Mouse (Mus musculus): ENCODE measurements around the gene Myh6.
"Not testable (repeated sequence)": the region's sequence is repeated elsewhere in the genome, so short reads cannot be mapped to it uniquely, and the experiment has no call there.

Gene Myh6

DNA sequence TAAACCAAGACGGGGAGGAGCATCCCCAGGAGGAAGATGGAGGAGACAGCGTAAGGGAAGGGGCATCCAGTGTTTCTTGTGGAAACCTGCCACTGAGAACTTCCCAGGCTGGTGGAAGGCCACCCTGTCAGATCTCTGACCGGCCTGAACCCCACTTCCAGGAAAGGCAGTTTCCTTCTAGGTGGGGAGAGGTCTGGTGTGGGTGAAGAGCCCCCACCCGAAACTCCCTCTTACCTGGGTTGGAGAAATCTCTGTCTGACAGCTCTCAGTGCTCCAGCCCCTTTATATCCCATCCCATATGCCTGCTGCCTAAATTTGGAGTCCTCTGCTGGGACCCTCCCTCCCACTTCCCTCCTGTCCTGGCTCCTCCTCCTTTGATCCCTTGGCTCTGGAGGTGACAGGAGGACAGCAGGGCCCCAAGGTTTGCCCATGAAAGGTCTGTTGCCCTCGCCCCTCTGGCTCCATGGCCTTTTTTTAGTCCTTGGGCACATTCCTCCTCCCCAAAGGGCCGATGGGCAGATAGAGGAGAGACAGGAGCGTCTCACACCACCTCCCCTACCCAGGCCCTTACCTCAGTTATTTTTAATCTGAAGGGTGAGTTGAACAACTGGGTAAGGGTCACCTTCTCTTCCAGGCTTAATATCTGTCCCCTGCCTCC lies at the start of gene Myh6:
Gene Myh6 (minus strand): TSS at position 608 of the 658 bp plus-strand sequence.
- in situ Hi-C loops (cut with MboI; ENCODE audit: unreplicated experiment in 2 of 2): no loop called here

DNA sequence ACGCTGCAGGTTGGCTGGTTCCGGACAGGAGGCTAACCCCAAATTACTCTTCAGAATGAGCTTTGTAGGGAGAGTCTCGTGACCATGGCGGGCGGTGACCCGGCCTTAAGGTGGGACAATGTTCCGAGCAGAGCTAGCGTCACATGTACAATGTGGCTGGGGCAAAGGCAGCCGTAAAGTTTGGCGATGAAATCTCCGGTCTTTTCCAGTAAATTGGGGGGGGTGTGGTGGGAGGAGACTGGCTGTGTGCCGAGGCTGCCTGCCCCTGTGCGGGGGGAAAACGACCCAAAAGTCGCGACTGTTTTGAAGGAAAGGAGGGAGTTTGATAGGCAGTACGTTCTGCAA lies 49.0 kb upstream of the Myh6 start:
- in situ Hi-C loops (cut with MboI; ENCODE audit: unreplicated experiment in 2 of 2): loop anchor here (10.0 kb wide), 3 partner anchors 79 to 301 kb away; partner anchors contain the start of genes Cebpe (in 1 of the 2), Pabpn1 (in 1 of the 2), Thtpa (in 1 of the 2) and Zfhx2 (in 1 of the 2)

DNA sequence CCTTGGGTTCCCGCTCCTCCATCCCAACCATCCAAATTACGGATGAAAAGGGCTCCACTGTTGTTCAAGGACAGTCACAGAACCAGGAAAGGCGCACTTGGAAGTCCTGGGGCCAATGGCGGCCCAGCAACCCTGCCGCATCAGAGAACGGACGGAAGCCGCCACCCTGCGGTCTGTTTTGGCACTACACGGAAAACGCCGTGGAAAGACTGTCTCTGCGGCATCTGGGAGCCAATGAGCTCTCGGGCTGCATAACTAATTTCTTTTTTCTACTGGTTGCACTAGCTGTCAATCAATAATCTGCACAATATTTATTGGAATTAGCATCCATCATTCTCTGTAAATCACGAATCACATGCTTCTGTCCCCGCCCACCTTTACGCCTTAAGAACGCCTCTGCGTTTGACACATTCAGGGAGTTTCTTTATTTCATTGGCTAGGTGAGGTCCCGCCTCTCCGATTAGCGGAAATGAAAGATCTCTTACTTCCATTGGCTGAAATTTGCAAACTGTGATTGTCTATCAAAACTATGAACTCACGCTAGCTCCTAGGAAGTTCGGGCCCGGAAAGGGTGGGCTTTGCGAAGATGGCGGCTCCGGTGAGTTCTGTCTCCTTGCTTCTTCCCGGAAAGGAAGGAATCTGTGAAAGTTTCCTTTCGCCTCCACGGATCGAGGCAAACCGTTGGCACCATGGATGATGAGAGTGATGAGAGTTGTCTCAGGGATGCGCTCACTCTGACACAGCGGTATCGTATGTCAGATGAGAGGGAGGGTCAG lies 48.5 kb upstream of the Myh6 start, which contains the start of gene Ngdn:
Gene Ngdn (plus strand): TSS at position 464 of the 776 bp plus-strand sequence.
- in situ Hi-C loops (cut with MboI; ENCODE audit: unreplicated experiment in 2 of 2): loop anchor here (5.0 to 10.0 kb wide), 5 partner anchors 80 to 300 kb away; partner anchors contain the start of genes Cebpe (in 1 of the 2), Pabpn1 (in 1 of the 2), Thtpa (in 1 of the 2) and Zfhx2 (in 1 of the 2)

DNA sequence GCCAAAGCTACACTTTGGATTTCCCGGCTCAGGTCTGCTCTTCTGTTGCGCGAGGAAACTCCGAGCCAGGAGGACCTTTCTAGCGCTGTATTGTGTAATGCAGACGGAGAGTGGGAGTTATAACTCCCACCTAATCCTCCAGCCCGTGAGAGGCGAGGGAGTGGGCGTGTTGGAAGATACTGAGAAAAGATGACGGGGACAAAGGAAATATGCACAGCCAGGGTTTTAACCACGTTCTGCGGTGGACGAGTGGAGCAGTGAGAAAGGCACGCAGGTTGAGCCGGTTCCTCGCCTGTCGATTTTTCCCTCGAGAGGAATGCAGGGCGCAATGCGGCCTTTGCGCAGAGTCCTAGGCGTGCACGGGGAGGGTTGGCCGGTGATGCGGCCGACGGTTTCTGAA lies 47.9 kb upstream of the Myh6 start:
- in situ Hi-C loops (cut with MboI; ENCODE audit: unreplicated experiment in 2 of 2): loop anchor here (5.0 to 10.0 kb wide), 5 partner anchors 80 to 300 kb away; partner anchors contain the start of genes Cebpe (in 1 of the 2), Pabpn1 (in 1 of the 2), Thtpa (in 1 of the 2) and Zfhx2 (in 1 of the 2)

DNA sequence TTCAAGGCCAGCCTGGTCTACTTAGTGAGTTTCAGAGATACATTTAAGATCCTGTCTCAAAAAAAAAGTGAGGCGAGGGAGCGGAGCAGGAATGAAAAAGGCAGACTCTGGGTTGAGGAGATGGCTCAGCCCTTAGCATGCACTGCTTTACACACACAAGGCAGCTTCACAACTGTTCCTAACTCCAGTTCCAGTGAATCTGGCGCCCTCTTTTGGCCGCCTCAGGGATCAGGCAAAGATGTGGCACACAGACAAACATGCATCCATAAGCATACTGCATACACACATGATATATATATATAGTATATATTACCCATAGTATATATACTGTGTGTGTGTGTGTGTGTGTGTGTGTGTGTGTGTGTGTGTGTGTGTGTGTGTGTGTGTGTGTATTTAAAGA lies 44.4 kb upstream of the Myh6 start:
- in situ Hi-C loops (cut with MboI; ENCODE audit: unreplicated experiment in 2 of 2): loop anchor here (5.0 to 10.0 kb wide), 5 partner anchors 84 to 296 kb away; partner anchors contain the start of genes Cebpe (in 1 of the 2), Pabpn1 (in 1 of the 2), Thtpa (in 1 of the 2) and Zfhx2 (in 1 of the 2)

DNA sequence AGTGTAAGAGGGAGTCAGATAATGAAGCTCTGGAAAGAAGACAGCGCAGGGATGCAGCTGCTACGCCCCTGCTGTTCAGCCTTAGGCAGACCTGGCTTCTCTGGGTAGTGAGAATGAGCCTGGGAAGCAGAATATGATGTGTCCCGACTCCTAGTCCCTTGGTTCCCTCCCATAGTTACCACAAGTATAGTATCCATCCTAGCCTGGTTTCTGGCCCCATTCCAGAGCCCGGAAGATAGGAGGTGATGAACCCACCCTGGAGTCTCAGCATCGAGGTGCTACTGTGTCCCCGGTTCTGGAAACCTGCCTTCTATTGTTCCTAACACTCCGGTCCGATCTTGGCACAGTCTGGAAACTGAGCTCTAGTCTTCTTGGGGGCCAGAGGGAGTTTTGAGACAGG lies 41.7 kb upstream of the Myh6 start:
- in situ Hi-C loops (cut with MboI; ENCODE audit: unreplicated experiment in 2 of 2): no loop called here

DNA sequence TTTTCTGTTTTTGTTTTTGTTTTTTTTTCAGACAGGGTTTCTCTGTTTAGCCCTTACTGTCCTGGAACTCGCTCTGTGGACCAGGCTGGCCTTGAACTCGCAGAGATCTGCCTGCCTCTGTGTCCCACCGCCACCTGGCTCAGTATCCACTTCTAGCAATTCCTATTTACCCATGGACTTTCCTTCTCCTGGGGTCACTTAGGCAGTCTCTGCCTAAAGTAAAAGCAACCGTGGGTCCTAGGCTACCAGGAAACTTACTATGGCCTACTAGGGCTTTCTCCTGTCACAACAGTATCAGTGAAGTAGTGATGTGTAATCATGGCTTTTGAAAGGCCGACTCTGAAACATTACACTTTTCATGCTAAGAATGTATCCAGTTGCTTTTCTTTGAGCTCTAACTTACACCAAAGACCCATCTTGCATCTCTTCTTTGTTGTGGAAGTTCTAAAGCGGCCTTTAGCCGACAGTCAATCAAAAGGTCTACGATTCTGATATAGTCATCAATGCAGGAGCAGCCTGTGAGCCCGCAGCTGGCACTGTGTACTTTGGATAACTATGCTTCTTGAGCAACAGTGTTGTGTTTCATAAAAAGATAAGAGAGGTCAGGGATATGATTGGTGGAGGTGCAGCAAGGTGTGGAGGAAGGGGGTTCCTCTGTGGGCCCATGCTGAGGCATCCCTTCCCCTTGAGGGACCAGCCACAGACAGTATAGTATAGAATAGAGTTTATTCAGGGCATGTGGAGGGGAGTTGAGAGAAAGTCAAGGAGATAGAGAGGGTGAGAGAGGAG lies 40.6 kb upstream of the Myh6 start:
- in situ Hi-C loops (cut with MboI; ENCODE audit: unreplicated experiment in 2 of 2): no loop called here

DNA sequence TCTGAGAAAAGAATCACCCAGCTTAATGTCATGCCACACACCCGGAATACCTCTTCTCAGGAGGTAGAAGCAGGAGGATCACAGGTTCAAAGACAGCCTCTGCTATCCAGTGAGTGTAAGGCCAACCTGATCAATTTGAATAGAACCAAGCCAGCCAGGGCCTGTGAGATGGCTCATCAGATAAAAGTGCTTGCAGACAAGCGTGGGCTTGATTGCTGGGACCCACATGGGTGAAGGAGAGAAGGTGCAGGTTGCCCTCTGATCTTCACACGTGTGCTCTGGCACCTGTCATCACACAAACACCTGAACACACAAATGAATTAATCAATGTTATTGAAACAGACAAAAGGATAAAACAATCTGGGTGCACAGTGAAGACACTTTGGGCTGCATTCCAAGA lies 39.8 kb upstream of the Myh6 start:
- in situ Hi-C loops (cut with MboI; ENCODE audit: unreplicated experiment in 2 of 2): no loop called here

DNA sequence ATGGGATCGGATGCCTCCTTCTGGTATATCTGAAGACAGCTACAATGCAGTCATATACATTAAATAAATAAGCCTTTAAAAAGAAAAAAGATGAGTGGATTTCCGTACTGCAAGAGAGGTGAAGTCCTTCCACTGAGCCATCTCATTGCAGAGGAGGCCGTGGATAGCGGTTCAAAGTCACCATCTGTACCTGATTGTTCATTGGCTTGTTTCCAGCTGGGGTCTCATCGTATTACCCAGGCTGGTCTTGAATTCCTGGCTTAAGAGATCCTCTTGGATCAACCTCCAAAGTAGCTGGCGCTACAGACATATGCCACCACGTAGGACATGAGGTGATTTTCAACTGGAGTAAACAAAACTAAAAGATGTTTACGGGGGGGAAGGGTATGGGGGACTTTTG lies 39.2 kb upstream of the Myh6 start:
- in situ Hi-C loops (cut with MboI; ENCODE audit: unreplicated experiment in 2 of 2): no loop called here

DNA sequence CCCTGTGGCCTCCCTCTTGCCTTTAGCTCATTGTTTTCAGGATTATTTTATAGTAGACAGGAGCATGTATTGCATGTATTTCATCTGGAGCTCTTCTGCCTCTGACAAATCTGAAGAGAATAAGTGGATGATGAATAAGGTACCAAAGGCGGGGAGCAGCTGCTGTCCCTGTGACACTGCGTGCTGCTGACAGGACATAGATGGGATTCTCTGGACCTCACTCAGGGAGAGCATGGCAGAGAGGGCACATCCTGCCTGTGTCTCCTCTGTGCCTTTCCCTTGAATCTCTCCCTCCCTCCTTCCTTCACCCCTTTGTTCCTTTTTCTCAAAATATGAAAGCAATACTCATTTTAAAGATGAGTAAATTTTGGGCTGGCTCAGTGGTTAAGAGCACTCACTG lies 38.8 kb upstream of the Myh6 start:
- in situ Hi-C loops (cut with MboI; ENCODE audit: unreplicated experiment in 2 of 2): no loop called here

DNA sequence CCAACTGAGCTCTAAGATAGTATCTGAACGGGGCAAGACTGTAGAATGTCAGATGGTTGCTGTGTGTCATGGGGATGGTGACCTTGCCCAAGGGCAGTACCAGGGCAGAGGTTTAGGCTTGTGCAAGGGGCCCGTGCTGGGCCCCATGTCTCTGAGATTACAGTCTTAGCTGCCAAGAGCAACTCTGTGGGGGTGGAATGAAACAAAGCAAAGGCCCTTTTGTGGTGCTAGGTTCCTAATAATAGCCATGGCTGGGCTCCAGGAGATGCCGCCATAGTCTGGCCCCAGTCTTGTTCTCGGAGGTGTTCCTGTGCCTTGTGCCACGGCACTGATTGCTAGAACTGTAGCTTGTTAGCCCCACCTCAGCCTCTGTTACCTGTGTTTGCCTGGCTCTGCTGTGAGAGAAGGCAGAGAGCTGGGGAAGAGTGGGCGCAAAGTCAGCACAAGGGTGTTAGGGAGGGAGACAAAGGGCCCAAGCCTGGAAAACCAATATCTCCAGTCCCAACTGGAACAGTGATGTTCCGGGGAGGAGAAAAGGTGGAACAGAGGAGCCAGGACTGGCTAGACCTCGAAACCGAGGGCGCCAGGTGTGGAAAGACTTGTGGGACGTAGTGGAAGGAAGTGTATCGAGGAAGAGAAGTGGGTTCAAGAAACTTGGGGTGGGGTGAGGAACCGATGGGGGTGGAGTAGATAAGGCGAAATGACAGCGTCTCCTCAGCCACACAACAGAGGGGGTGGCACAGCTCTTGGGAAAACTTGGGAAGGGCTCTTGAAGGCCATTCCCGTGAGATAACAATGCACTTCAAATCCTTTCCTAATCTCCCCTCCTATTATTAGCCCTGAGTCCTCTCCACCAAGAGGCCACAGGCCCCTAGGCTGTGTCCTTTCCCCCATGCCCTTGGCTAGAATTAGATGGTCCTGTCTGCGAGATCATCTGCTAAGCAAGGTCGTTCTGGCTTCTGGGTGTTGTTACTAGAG lies 37.4 kb upstream of the Myh6 start:
- in situ Hi-C loops (cut with MboI; ENCODE audit: unreplicated experiment in 2 of 2): no loop called here

DNA sequence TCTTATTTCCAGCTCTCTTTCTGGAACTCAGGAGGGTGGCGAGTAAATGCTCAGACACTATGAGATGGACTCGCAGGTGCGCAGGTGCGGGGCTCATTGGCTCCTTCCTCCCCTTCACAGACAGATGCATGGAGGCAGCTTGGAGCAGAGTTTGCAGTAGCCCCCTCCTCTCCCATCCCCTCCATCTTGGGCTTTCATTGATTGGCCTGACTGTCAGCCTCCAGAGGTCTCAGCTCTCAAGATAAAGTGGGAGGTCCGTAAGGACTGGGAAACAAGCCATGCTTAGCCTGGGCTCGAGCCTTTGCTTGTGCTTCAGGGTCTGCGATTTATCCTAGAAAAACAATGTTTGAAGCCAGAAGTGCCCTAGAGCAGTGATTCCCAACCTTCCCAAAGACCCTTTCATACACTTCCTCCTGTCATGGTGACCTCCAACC lies 36.0 kb upstream of the Myh6 start:
- in situ Hi-C loops (cut with MboI; ENCODE audit: unreplicated experiment in 2 of 2): no loop called here

DNA sequence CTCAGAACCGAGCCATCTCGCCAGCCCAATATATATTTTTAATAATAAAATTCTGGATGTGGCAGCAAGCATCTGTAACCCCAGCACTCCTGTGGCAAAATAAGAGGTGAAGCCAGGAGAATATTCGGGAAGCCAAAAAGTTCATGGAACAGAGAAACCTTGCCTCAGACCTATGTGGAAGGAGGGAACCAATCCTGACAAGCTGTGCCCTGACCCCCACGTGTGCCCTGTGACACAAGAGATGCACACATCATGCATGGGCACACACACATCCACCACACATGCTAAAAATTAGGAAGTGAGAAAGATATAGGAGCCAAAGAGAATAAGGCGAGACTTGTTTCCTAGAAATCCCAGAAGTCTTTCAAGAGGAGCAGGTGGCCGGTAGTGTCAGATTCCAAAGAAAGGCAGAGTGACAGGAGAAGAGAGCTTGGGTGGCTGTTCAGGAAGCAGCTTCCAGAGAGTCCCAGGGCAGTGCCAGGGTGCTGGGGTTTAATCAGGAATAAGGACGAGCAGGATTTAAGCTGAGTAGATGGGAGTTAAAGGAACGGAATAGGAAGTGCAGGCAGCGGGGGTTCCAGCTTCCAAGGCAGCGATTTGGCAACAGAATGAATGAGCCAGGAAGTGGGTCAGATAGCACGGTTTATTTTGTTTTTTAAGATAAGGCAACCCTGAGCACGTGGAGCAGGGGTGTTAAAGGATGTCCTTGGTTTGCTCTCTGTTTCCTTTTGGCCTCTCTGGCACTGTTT lies 35.4 kb upstream of the Myh6 start:
- in situ Hi-C loops (cut with MboI; ENCODE audit: unreplicated experiment in 2 of 2): no loop called here

DNA sequence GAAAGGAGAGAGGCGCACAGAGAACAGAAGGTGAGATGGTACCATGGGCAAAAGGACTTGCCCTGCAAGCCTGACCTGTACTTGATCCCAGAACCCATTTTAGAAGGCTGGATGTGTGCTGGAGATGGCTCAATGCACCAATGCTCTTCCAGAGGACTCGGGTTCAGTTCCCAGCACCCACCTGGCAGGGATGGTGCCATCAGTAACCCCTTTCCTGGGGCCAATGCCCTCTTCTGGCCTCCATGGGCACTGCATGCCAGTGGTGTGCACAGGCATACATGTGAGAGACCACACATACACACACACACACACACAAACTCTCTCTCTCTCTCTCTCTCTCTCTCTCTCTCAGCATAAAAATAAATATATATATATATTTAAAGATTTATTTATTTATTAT lies 34.7 kb upstream of the Myh6 start:
- in situ Hi-C loops (cut with MboI; ENCODE audit: unreplicated experiment in 2 of 2): no loop called here

DNA sequence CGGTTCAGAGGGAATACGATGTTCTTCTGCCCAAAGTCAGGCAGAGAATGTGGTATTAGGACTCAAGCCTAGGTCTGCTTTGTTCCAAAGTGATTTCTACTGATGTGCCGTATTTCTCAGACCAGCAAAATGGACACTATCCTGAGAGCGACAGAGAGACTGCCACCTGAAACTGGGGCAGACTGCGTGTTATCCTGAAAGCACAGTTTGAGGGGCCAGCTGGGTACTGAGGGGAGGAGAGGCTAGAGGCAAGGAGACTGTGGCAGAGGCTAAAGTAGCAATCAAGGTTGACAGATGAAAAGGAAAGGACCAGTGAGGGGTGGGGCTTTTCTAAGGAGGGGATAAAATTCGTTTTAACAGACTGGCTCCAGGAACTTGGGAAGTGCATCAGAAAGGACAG lies 34.1 kb upstream of the Myh6 start:
- in situ Hi-C loops (cut with MboI; ENCODE audit: unreplicated experiment in 2 of 2): no loop called here

DNA sequence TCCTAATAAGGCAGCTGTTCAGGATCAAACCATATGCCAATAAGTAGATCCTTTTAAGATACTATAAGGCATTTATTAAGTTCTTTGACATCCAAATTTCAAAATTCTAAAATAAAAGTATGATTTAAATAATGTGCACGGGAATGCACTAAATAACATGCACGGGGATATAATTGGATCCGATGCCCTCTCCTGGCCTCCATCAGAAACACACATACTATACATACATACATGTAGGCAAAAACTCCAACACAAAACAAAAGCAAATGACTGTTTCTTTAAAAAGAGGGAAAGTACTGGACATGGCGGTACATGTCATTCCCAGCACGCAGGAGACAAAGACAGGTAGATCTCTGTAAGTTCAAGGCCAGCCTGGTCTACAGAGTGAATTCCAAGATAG lies 33.1 kb upstream of the Myh6 start:
- in situ Hi-C loops (cut with MboI; ENCODE audit: unreplicated experiment in 2 of 2): not testable (repeated sequence)

DNA sequence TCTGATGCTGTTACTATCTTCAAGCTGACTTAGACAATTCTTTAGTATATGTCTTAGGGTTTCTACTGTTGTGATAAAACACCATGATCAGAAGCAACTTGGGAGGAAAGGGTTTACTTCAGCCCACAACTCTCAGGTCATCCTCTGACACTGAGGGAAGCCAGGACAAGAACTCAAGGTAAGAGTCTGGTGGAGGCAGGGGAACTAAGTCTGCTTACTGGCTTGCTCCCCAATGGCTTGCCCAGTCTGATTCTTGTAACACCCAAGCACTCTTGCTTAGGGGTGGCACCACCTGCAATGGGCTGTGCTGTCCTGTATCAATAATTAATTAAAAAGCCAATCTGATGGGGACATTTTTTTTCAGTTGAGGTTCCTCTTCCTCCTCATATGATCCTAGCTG lies 32.0 kb upstream of the Myh6 start:
- in situ Hi-C loops (cut with MboI; ENCODE audit: unreplicated experiment in 2 of 2): no loop called here

DNA sequence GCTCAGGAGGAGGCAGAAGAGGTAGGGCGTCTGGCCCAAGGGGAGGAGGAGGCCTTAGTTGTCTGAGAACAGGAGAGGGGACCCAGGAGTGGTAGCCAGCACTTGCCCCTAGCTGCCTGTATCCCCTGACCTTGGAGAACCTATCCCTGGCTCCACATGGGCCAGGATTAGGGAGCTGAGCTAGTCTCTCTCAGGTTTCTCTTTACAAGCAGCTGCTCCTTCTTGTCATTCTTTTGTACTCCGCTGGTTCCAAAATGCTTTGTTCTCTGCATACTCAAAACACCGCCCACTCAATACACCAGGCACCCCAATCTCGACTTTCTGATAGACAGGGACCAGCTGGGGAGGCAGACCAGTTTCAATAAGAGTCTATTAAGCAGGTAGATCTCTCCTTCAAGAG lies 30.6 kb upstream of the Myh6 start:
- in situ Hi-C loops (cut with MboI; ENCODE audit: unreplicated experiment in 2 of 2): no loop called here

DNA sequence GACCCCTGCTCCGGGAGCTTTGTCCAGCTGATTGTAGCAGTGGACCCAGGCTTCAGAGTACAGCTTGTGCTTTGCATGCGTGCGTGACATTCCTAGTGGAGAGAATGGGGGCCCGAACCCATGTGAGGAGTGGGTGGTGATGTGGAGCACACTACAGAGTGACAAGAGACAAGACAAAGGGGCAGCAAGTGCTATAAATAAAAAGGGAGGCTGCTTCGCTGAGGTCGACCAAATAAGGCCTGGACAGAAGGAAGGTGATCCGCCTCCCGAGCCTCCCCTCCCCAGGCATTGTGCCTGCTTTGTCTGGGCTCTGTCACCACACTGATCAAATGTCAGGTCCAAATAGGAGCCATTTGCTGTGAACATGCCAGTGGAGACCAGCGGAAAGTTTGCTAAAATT lies 30.1 kb upstream of the Myh6 start:
- in situ Hi-C loops (cut with MboI; ENCODE audit: unreplicated experiment in 2 of 2): no loop called here
